Mouse (Mus musculus): ENCODE data around the gene Eea1. TPM values are rescaled to one million over a fixed set of nuclear protein-coding genes. Genes with fewer than 3 reads are reported as not detected.

The Eea1 gene
- 8.6 and 9.4 TPM in 2 replicates for polyA plus RNA-seq (2016; fragmentation: Nextera tagmentation; extraction: Ambion mirVana)

DNA sequence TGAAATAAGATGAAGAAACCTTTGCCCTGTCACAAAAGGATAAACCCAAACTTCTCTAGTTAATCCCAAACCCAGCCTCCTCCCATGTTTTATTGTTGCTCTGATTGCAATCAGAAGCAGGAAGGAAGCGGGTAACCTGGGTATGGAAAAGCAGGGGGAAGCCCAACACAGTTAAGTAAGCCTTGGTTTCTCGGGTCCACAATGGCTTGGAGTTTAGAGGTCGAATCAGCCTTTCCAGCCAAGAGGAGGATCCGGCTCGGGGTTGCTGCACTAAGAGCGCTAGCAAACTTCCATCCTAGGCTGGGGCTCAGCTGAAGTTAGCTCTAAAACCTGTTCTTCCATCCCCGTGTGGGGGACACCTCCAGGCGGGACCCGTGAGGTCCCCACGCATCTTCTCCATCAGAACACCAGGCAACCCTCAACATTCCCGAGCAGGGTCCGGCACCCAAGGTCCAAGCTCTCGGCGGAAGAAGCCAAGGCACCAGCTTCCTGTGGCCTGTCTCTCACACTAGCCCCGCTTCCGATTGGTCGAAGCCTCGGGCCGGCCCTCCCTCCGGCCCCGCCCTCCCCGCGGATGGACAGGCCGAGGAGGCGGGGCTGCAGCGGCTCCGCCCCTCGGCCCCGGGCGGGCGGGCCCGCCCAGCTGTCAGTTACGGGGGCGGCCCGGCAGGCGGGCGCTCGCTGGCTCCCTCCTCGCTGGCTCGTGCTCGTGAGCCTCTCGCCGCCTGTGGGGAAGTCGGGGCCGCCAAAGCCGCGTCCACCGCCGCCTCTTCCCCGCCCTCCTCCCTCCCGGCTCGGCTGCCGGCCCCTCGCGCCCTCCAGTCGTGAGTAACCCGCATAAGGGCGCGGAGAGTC lies at the start of gene Eea1:
Gene Eea1 (plus strand): TSS at position 605 of the 855 bp plus-strand sequence.
- peak within 1 kb of the TSS; percentile 92 for H3K27ac ChIP-seq
- peak; percentile 92 for DNase-seq (ENCODE audit: extremely low spot score, low spot score)

DNA sequence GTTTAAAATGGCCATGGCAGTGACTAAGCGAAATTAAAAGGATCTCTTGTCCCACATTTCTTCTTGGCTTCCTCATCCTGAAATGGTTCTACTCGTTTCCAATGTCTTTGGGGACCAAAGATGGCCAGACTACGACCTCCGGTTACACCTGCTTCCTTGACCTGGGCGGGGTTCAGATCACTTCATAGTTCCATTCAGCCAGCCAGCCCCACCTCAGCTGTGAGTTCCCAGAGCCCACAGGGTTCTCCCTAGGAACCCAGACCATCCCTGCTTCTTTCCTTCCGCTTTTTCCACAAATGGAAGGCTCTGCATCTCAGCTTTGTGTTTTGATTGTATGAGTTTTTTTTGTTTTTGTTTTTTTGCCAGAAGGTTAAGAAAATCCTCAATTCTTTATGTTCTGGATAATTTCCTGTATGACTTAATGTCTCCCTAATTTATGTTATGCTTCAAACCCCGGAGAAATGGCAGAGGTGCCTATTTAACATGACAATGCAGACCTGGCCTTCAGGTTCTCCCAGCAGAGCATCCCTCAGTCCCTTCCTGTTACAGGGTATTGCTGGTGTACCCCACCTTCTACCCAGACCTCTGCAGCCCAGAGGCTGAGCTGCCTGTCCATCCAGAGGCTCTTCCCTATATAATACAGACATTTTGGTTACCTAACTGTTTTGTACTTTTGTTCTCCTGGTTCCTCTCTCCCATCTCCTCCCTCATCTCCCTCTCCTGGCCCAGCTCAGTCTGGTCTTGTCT lies 49.1 kb upstream of the Eea1 start:
- Histone ChIP-seq H3K36me3 (replicated peaks) (no peaks in the 10 kb centered on the region), H3K27ac (no peak overlapping the region), H3K27me3 (ENCODE audit: poor library complexity, severe bottlenecking) (peaks cover 14% of the 10 kb centered on the region; the same call in 1 of the 2 replicates), H3K9me3 (no peaks in the 10 kb centered on the region), H3K4me3 (no peak overlapping the region), H3K4me1 (peaks cover 12% of the 10 kb centered on the region)
- peak; percentile 4 for DNase-seq (ENCODE audit: extremely low spot score, low spot score)
- WGBS = 78% methylated on average over 7 of the region's 7 CpGs

More for the DNA sequence above, at the start of gene Eea1:
- H3K36me3 ChIP-seq (replicated peaks) = no peaks in the 10 kb centered on the region
- WGBS = under 1% methylated on average over 47 of the region's 59 CpGs
- H3K4me3 ChIP-seq = peak within 1 kb of the TSS; percentile 83
- peaks cover 22% of the 10 kb centered on the region for H3K4me1 ChIP-seq
- H3K9me3 ChIP-seq = no peaks in the 10 kb centered on the region
- no peaks in the 10 kb centered on the region for H3K27me3 ChIP-seq (ENCODE audit: poor library complexity, severe bottlenecking)

DNA sequence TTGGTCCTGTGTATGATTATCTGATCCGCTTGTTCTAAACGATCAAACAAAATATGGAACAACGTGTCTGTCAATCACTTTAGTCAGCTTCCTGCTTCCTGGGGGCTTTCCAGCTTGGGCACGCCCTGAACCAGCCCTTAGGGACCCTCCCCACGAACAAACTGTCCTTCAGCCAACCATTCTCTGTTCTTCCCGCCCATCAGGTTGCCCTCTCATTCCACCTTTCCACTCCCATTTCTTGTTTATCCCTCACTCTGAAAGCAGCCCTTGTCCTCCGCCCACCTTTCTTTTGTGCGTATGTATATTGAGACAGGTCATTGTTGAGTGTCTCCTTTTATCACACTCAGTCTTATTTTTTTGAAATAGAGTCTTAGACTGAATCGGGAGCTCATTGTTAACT lies 48.3 kb upstream of the Eea1 start:
- H3K4me3 ChIP-seq = no peak overlapping the region
- no peaks in the 10 kb centered on the region for H3K9me3 ChIP-seq
- 82% methylated on average over 9 of the region's 9 CpGs for WGBS
- peak; percentile 7 for DNase-seq (ENCODE audit: extremely low spot score, low spot score)
- peaks cover 14% of the 10 kb centered on the region; the same call in 1 of the 2 replicates for H3K27me3 ChIP-seq (ENCODE audit: poor library complexity, severe bottlenecking)
- no peaks in the 10 kb centered on the region for H3K36me3 ChIP-seq (replicated peaks)
- peaks cover 12% of the 10 kb centered on the region for H3K4me1 ChIP-seq
- H3K27ac ChIP-seq = no peak overlapping the region

DNA sequence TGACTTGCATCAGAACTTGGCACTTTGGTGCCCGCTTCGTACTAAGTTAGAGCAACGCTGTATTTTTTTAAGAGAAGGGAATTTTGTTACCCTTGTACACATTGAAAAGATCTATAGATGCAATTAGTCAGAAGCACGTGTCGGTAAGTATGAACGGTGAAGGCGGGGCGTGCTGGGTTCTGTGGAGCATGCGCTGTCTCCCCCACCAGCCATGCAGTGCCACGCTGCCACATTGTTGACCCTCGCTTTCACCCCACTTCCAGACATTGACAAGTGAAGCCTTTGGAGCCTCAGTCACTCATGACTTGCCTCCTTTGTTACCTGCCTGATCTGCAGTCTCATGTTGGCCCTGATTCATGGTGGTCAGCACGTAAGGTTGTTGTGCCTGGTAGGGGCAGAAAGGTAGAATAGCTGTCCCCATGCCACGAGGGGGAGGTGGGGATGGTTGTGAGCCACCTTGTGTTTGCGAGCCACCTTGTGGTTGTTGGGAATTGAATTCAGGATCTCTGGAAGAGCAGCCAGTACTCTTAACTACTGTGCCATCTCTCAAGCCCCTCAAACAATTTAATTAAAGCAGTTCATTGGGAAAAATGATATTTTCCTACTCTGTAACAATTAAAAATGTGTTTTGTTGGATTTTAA lies 47.0 kb upstream of the Eea1 start:
- Histone ChIP-seq H3K4me1 (peaks cover 12% of the 10 kb centered on the region), H3K9me3 (no peaks in the 10 kb centered on the region), H3K27me3 (ENCODE audit: poor library complexity, severe bottlenecking) (peaks cover 14% of the 10 kb centered on the region; the same call in 1 of the 2 replicates), H3K36me3 (replicated peaks) (no peaks in the 10 kb centered on the region), H3K4me3 (no peak overlapping the region), H3K27ac (no peak overlapping the region)
- WGBS = 86% methylated on average over 14 of the region's 14 CpGs
- DNase-seq (ENCODE audit: extremely low spot score, low spot score) = peak; percentile 1

DNA sequence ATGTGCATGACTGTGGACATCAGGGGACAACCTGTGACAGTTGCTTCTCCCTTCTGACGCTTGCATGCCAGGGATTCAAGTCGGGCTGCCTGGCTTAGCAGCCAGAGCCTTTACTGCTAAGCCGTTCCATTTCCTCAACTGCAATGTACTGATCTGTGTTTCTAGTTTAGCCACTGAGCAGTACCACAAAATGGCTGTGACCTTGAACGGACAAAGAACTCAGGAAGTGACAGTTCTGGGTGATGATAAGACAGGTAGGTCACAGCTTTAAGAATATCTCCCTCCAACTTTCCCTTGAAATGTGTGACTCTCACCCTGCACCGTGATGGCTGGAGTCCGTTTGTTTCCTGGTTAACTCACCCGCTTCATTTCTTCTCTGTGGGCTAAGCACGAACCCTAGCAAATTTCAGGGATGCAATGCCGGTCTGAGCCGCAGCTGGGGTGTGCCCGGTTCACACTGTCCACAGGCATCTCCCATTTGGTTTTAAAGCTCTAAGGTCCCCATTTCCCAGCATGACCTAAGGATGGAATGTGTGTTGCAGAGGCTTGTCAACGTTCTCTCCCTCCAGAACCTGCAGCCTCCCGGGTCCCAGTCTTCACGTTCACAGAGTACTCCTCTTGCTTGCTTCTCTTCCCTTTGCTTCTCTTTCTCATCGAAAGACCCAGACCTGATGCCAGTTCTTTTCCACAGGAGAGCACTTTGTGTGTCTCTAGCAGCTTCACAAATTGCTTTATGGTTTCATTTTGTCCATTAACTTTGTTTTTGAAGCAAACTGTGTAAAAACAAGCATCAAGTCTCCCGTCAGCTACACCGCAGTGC lies 46.2 kb upstream of the Eea1 start:
- Histone ChIP-seq H3K4me3 (peak overlapping the region; percentile 41), H3K27me3 (ENCODE audit: poor library complexity, severe bottlenecking) (peaks cover 14% of the 10 kb centered on the region; the same call in 1 of the 2 replicates), H3K36me3 (replicated peaks) (no peaks in the 10 kb centered on the region), H3K9me3 (no peaks in the 10 kb centered on the region), H3K4me1 (peaks cover 12% of the 10 kb centered on the region), H3K27ac (peak overlapping the region; percentile 35; the same call in 1 of the 2 replicates)
- 45% methylated on average over 17 of the region's 17 CpGs for WGBS
- DNase-seq (ENCODE audit: extremely low spot score, low spot score) = peak; percentile 29

DNA sequence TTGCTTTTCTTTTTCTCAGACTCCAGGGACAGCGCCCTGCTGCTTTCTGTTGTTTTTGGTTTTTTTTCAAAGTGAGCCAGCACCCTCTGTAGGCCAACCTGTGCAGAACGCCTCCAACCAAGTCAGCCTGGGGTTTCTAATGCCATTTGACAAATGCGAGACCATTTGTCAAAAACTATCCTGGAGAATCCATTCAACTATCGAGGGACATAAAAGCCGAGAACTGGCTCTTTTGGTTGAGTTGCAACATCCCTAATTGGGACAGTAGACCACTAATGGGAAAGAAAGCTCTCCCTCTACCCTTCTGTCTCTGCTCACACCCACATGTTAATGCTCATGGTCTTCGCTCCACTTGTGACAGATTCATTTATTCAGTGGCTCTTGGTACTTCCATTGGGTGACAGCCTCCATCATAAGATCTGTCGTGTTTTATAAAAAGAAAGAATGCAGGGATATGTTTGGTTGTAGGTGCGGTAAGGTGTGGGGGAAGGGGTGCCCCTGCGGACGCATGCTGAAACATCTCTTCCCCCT lies 45.5 kb upstream of the Eea1 start:
- DNase-seq (ENCODE audit: extremely low spot score, low spot score) = peak; percentile 59
- Histone ChIP-seq H3K36me3 (replicated peaks) (no peaks in the 10 kb centered on the region), H3K27ac (peak overlapping the region; percentile 35; the same call in 1 of the 2 replicates), H3K9me3 (no peaks in the 10 kb centered on the region), H3K4me1 (peaks cover 12% of the 10 kb centered on the region), H3K4me3 (peak overlapping the region; percentile 41), H3K27me3 (ENCODE audit: poor library complexity, severe bottlenecking) (peaks cover 14% of the 10 kb centered on the region; the same call in 1 of the 2 replicates)
- 47% methylated on average over 10 of the region's 10 CpGs for WGBS

DNA sequence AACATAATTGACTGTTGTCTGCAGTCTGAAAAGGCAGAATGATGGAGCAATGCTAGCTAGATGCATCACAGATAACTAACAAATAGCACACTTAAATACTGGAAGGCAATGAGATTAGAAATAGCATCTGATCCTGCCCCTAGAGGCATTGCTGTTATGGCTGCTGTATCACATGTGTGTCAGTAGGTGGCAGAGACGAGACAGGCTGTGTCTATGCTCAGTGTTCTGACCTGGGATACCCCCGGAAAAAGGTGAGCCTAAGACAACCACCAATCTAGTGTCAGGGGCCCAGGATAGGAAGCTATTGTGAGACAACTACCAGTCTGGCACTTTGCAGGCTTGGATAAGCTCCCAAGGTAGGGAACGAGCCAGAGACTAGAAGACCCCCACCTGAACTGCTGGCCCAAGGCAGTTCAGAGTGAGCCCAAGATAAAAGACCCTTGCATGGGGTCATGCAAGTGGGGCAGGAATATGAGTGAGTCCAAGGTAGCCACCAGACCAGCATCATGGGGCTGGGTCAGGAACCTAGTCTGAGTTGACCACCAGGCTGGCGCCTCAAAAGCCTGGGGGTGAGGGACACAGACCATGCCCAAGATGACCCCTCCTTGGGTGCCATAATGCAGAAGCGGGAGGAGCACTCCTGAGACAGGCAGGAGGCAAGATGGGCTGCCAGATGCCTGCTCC lies 41.8 kb upstream of the Eea1 start:
- H3K4me3 ChIP-seq = no peak overlapping the region
- DNase-seq (ENCODE audit: extremely low spot score, low spot score) = no peak

DNA sequence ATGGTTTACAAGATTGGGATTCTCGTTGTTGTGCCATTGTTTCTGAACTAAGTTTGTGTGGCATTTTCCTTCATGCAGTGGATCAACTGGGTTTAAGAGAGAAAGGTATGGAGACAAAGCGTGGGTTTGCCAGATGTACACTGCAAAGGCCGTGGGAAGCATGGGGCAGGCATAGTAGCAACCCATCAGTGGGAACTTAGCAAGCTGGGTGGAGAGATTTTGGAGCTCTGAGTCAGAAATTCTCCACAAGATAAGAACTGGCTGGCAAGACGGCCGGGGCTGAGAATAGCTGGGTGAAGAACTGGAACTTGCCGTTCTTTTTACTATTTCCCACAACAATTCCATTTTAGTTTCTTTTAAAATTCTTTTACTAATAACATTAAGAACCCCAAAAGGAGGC lies 35.8 kb upstream of the Eea1 start:
- Histone ChIP-seq H3K4me3 (no peak overlapping the region), H3K36me3 (replicated peaks) (no peaks in the 10 kb centered on the region), H3K9me3 (no peaks in the 10 kb centered on the region), H3K4me1 (no peaks in the 10 kb centered on the region), H3K27me3 (ENCODE audit: poor library complexity, severe bottlenecking) (no peaks in the 10 kb centered on the region), H3K27ac (no peak overlapping the region)
- no peak for DNase-seq (ENCODE audit: extremely low spot score, low spot score)
- WGBS = 89% methylated on average over 6 of the region's 6 CpGs

More for the DNA sequence above, 41.8 kb upstream of the Eea1 start:
- Histone ChIP-seq H3K9me3 (no peaks in the 10 kb centered on the region), H3K27ac (no peak overlapping the region), H3K27me3 (ENCODE audit: poor library complexity, severe bottlenecking) (peaks cover 8% of the 10 kb centered on the region; the same call in 1 of the 2 replicates), H3K36me3 (replicated peaks) (no peaks in the 10 kb centered on the region), H3K4me1 (peaks cover 12% of the 10 kb centered on the region)
- WGBS = 75% methylated on average over 5 of the region's 5 CpGs

DNA sequence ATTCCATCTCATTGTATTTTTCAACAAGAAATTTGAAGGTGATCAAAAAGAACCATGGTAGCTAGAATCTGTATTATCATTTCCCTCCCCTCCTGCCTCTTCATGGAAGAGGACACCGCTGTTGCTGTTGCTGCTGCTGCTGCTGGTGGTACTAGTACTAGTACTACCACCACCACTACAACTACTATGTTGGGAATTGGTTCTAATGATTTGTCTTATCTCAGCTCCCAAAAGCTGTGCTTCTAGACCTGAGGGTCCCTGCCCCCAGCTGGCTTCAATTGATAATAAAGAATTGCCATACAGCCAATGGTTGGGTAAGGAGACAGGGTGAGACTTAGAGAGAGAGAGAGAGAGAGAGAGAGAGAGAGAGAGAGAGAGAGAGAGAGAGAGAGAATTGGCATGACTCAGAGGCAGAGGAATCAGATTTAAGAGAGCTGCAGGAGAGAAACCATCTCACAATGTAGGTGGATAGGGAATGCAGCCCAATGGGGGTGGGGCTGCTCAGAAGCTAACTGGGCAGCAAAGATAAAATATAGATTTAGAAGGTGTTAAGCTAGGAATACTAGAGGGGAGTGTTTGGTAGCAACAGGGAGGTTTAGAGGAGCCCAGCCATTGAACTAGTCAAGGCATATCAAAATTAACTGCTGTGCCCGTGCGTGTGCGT lies 31.1 kb upstream of the Eea1 start:
- Histone ChIP-seq H3K9me3 (no peaks in the 10 kb centered on the region), H3K4me3 (no peak overlapping the region), H3K4me1 (no peaks in the 10 kb centered on the region), H3K27ac (no peak overlapping the region), H3K36me3 (replicated peaks) (no peaks in the 10 kb centered on the region), H3K27me3 (ENCODE audit: poor library complexity, severe bottlenecking) (no peaks in the 10 kb centered on the region)
- no peak for DNase-seq (ENCODE audit: extremely low spot score, low spot score)
- 96% methylated on average over 4 of the region's 4 CpGs for WGBS

DNA sequence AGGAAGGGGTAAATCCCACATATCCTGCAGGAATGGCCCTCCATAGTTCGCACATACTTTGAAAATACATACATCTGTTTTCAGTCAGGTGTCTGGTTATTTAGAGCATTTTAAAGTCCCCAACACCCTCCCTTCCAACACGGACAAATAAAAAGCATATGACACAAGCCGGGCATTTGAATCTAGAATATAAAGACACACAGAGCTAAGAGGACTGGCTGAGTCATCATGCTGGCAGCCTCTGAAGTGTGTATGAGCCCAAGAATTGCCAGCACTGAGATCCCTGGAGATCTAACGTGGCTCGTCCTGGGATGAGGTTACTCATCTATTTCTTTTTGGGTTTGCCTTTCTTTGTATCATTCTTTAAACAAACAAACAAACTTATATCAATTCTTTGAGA lies 29.4 kb upstream of the Eea1 start:
- no peak for DNase-seq (ENCODE audit: extremely low spot score, low spot score)
- Histone ChIP-seq H3K9me3 (no peaks in the 10 kb centered on the region), H3K36me3 (replicated peaks) (no peaks in the 10 kb centered on the region), H3K27me3 (ENCODE audit: poor library complexity, severe bottlenecking) (no peaks in the 10 kb centered on the region), H3K4me1 (no peaks in the 10 kb centered on the region), H3K27ac (no peak overlapping the region), H3K4me3 (no peak overlapping the region)
- 83% methylated on average over 5 of the region's 5 CpGs for WGBS

Data from forebrain, embryonic 10.5 days (tissue).